Mouse (Mus musculus) CH12.LX (cell line): ENCODE data around the gene Ddx42.

Source experiments
- CTCF ChIP-seq, 2 experiments: IDR thresholded peaks in 1 of 2; conservative IDR thresholded peaks in 1 of 2; 2 replicates each; pipeline ENCODE4 v1.5.1; 2011 to 2012; ENCODE audit warnings: low read depth in 2 of 2, low read length in 2 of 2, improper control_type of control experiment in 1 of 2, inconsistent platforms in 1 of 2, mild to moderate bottlenecking in 1 of 2, moderate library complexity in 1 of 2
- EP300 ChIP-seq: IDR thresholded peaks from 2 replicates; pipeline ENCODE4 v1.6.1; 2011; ENCODE audit warnings: low read length, improper control_type of control experiment
- MAX ChIP-seq: IDR thresholded peaks from 2 replicates; pipeline ENCODE4 v1.6.1; 2011; ENCODE audit warnings: low read length, improper control_type of control experiment
- NELFE ChIP-seq: IDR thresholded peaks from 2 replicates; pipeline ENCODE4 v1.6.1; 2011; ENCODE audit warnings: low read depth, low read length, improper control_type of control experiment

- TF ChIP-seq MAX (no peak), EP300 (no peak), NELFE (no peak), CTCF (conservative IDR thresholded peaks at IDR 0.05 in 1 of 2, IDR thresholded peaks at IDR 0.05 in 1 of 2; ENCODE audit: low read depth in 2 of 2, low read length in 2 of 2) (no peak)
Observed at GRCm38 (mm10) chr11:106255174-106255573, 38.4 kb downstream of the Ddx42 start.
